Comparison of ENCODE assay signal across 8 mouse cellular contexts in genomic region chrX:53057054-53057759, GRCm38 (mm10).
DNase-seq lines count a peak whose midpoint lies in the region; ATAC-seq and TF ChIP-seq lines count a peak whose summit lies in the region.

No protein-coding gene starts in this region.

- H3K4me1 ChIP-seq in embryonic facial prominence, embryonic 13.5 days = peaks cover 12% of the 10 kb centered on the region
- H3K4me1 ChIP-seq in liver, embryonic 11.5 days (replicated peaks; ENCODE audit: control insufficient read depth, insufficient read depth, low read length) = no peaks in the 10 kb centered on the region; the same call in 1 of the 2 replicates

- no peaks in the 10 kb centered on the region for H3K9me3 ChIP-seq in embryonic facial prominence, embryonic 13.5 days
- H3K9me3 ChIP-seq in liver, embryonic 11.5 days (ENCODE audit: control insufficient read depth, low read length) = no peaks in the 10 kb centered on the region

- peak overlapping the region; percentile 57 for H3K4me3 ChIP-seq in embryonic facial prominence, embryonic 13.5 days
- H3K4me3 ChIP-seq in liver, embryonic 11.5 days (ENCODE audit: low read depth, low read length) = peak overlapping the region; percentile 68
- peak overlapping the region; percentile 70 for H3K4me3 ChIP-seq in myocyte

- peaks cover 17% of the 10 kb centered on the region for H3K27me3 ChIP-seq in embryonic facial prominence, embryonic 13.5 days
- peaks cover 9% of the 10 kb centered on the region for H3K27me3 ChIP-seq in liver, embryonic 11.5 days (replicated peaks; ENCODE audit: control insufficient read depth, insufficient read depth, low read length)
- H3K27me3 ChIP-seq in myocyte (ENCODE audit: control insufficient read depth, insufficient read depth, insufficient read length) = no peaks in the 10 kb centered on the region

- peaks cover 4% of the 10 kb centered on the region for H3K79me2 ChIP-seq in myocyte (ENCODE audit: control insufficient read depth, insufficient read depth)

- peak; percentile 94 for TF ChIP-seq POLR2A in myocyte (IDR thresholded peaks at IDR 0.05; ENCODE audit: insufficient read length, low read depth)

- H3K9ac ChIP-seq in embryonic facial prominence, embryonic 13.5 days = peak overlapping the region; percentile 87
- H3K9ac ChIP-seq in liver, embryonic 11.5 days (ENCODE audit: low read depth, low read length) = peak overlapping the region; percentile 83

- WGBS in embryonic facial prominence, embryonic 13.5 days = 20% methylated on average over 33 of the region's 42 CpGs
- 10% methylated on average over 34 of the region's 42 CpGs for WGBS in liver, embryonic 11.5 days

- peaks cover 5% of the 10 kb centered on the region; the same call in 1 of the 2 replicates for H3K36me3 ChIP-seq in embryonic facial prominence, embryonic 13.5 days
- no peaks in the 10 kb centered on the region for H3K36me3 ChIP-seq in liver, embryonic 11.5 days (ENCODE audit: control insufficient read depth, insufficient read depth, low read length)
- H3K36me3 ChIP-seq in myocyte (ENCODE audit: control insufficient read depth, insufficient read depth) = peaks cover 16% of the 10 kb centered on the region

- DNase-seq in 416B (ENCODE audit: low read depth) = peak; percentile 87
- peak; percentile 97 for DNase-seq in adrenal gland, postnatal 14 days
- DNase-seq in heart, adult 8-10 months (ENCODE audit: low spot score) = peak; percentile 73
- DNase-seq in kidney, adult 8-10 months = peak; percentile 82 to 83
- DNase-seq in liver, embryonic 11.5 days (ENCODE audit: low spot score) = peak; percentile 84
- DNase-seq in spleen, postnatal 4 days (ENCODE audit: low spot score in 2 of 2) = peak; percentile 80 to 89

- peak overlapping the region; percentile 63 for H3K4me2 ChIP-seq in embryonic facial prominence, embryonic 13.5 days
- H3K4me2 ChIP-seq in liver, embryonic 11.5 days = peak overlapping the region; percentile 70
- H3K4me2 ChIP-seq in myocyte (ENCODE audit: low read depth) = peak overlapping the region; percentile 70

- H3K27ac ChIP-seq in embryonic facial prominence, embryonic 13.5 days = peak overlapping the region; percentile 91
- H3K27ac ChIP-seq in liver, embryonic 11.5 days (ENCODE audit: low read depth, low read length) = peak overlapping the region; percentile 89

- peak; percentile 85 for ATAC-seq in embryonic facial prominence, embryonic 13.5 days (ENCODE audit: insufficient number of reproducible peaks, insufficient read depth, low FRiP score, low TSS enrichment, low read depth)
- ATAC-seq in liver, embryonic 11.5 days (replicated peaks; ENCODE audit: low FRiP score) = peak; percentile 88

- peak overlapping the region; percentile 94 for H3ac ChIP-seq in myocyte (ENCODE audit: control insufficient read depth, insufficient read length)

TF ChIP-seq in myocyte, 11 proteins besides CTCF, POLR2A, EP300 and RAD21:
- TF ChIP-seq POLR2AphosphoS2 (IDR thresholded peaks at IDR 0.05; ENCODE audit: insufficient read length, low read depth) (peak; percentile 88), TCF12 (IDR thresholded peaks at IDR 0.05; ENCODE audit: insufficient read depth, poor library complexity, severe bottlenecking) (no peak), MYOG (IDR thresholded peaks at IDR 0.05; ENCODE audit: control insufficient read depth in 1 of 3, insufficient read depth in 1 of 3, insufficient read length in 2 of 3, low read depth in 2 of 3) (peak in 2 of 3 experiments; percentile 13 to 43)

Comparison
In these comparisons a context has a peak if more than half of its experiments do, and no peak if none do; other contexts are left out.
1. Peak in every context shown above with its lines: DNase-seq, ATAC-seq, H3K4me3 ChIP-seq and H3K27ac ChIP-seq.